Mouse (Mus musculus) small intestine, adult 2 months (tissue): ENCODE measurements around the gene Rpl31.

Experiments
- CTCF ChIP-seq: fragments of 200-500 bp; IDR thresholded peaks from 2 replicates; pipeline ENCODE4 v1.5.1; 2012; ENCODE audit warnings: low read depth, mild to moderate bottlenecking, control low read depth, inconsistent platforms, low read length, moderate library complexity, mixed read lengths; ENCODE audit not compliant: insufficient replicate concordance, insufficient read length; ENCODE audit errors: extremely low read depth
- POLR2A ChIP-seq: fragments of 200-500 bp; IDR thresholded peaks from 2 replicates; pipeline ENCODE4 v1.6.1; 2012; ENCODE audit warnings: low read depth, mild to moderate bottlenecking, control low read depth, inconsistent platforms, low read length, moderate library complexity

DNA sequence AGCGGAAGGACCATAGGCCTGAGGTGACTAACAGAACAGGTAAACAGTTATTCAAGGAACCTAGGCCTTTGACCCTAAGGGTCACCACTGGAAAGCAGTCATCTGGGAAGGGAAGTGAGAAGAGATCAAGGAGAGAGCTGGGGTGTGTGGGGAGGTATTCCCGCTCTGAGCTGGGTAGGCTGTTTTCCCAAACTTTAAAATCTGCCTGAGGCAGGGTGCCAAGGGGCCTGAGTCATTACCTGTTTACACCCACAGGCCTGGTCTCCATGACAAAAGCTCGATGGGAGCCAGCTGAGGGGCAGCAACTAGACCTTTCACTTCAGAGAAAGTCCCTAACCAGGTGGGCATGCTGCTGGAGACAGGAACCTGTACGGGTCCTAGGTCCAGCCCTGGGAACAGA lies 31.6 kb downstream of the Rpl31 start:
- TF ChIP-seq CTCF, result no peak
- no peak for TF ChIP-seq POLR2A
